Mouse (Mus musculus) C2C12 (cell line): Measurements from ENCODE around the gene Bdnf. TPM values are rescaled to one million over a fixed set of nuclear protein-coding genes. Genes with fewer than 3 reads are reported as not detected.

Source experiments
- H3K27me3 ChIP-seq: one replicate; pipeline ENCODE4 v1.6.1; 2011; ENCODE audit not compliant: control insufficient read depth, insufficient read depth, insufficient read length
- H3K36me3 ChIP-seq: one replicate; pipeline ENCODE4 v1.6.1; 2011; ENCODE audit not compliant: control insufficient read depth, insufficient read depth
- H3K4me3 ChIP-seq: one replicate; pipeline ENCODE4 v1.5.1; 2011; ENCODE audit warnings: mild to moderate bottlenecking, control low read depth; ENCODE audit not compliant: poor library complexity, insufficient read depth, severe bottlenecking
- H3K79me2 ChIP-seq: one replicate; pipeline ENCODE4 v1.6.1; 2011; ENCODE audit not compliant: control insufficient read depth, insufficient read depth
- H3K79me3 ChIP-seq: one replicate; pipeline ENCODE4 v1.6.1; 2011; ENCODE audit warnings: low read depth, control low read depth
- H3ac ChIP-seq: one replicate; pipeline ENCODE3; 2011; ENCODE audit warnings: low read depth; ENCODE audit not compliant: control insufficient read depth, insufficient read length
- CEBPB ChIP-seq: IDR thresholded peaks from one replicate; pipeline ENCODE4 v1.6.1; 2011; ENCODE audit warnings: low read depth, mild to moderate bottlenecking, control low read depth, moderate library complexity
- CTCF ChIP-seq: IDR thresholded peaks from one replicate; pipeline ENCODE4 v1.5.1; 2011; ENCODE audit not compliant: control insufficient read depth, insufficient read depth, insufficient read length
- FOSL1 ChIP-seq: IDR thresholded peaks from one replicate; pipeline ENCODE4 v1.8.0; 2011; ENCODE audit warnings: mild to moderate bottlenecking, low read length; ENCODE audit not compliant: poor library complexity, insufficient read depth, severe bottlenecking
- MAX ChIP-seq: IDR thresholded peaks from one replicate; pipeline ENCODE4 v1.6.1; 2011; ENCODE audit warnings: mild to moderate bottlenecking, control low read depth
- MYOD1 ChIP-seq: IDR thresholded peaks from one replicate; pipeline ENCODE4 v1.6.1; 2011; ENCODE audit warnings: low read depth; ENCODE audit not compliant: control insufficient read depth, insufficient read length
- MYOG ChIP-seq: IDR thresholded peaks from one replicate; pipeline ENCODE4 v1.6.1; 2011; ENCODE audit not compliant: control insufficient read depth, insufficient read length; ENCODE audit errors: extremely low read depth
- USF1 ChIP-seq: IDR thresholded peaks from one replicate; pipeline ENCODE4 v1.6.1; 2011; ENCODE audit warnings: low read depth, mild to moderate bottlenecking, control low read depth, moderate library complexity
- polyA plus RNA-seq: library from polyadenylated mRNA; unstranded; fragments of >200 nt; fragmentation: generic; extraction: Trizol; gene quantifications from one replicate; pipeline ENCODE4 v1.2.1, GENCODE M21; 2012; ENCODE audit warnings: missing spikeins

Bdnf gene
- polyA plus RNA-seq, 1 experiment: 4.5 TPM

- Histone ChIP-seq H3K4me3 (no peak overlapping the region), H3ac (no peak overlapping the region), H3K27me3 (no peaks in the 10 kb centered on the region), H3K79me3 (no peaks in the 10 kb centered on the region), H3K36me3 (no peaks in the 10 kb centered on the region), H3K79me2 (no peaks in the 10 kb centered on the region)
- TF ChIP-seq MAX (no peak), FOSL1 (no peak), MYOG (no peak), USF1 (no peak), CEBPB (no peak), MYOD1 (no peak), CTCF (no peak)
Observed at GRCm38 (mm10) chr2:109734666-109735065, 60.2 kb downstream of the Bdnf start.

- no peaks in the 10 kb centered on the region for H3K79me3 ChIP-seq
- no peak overlapping the region for H3ac ChIP-seq
- H3K27me3 ChIP-seq: no peaks in the 10 kb centered on the region
- no peaks in the 10 kb centered on the region for H3K36me3 ChIP-seq
- no peak for TF ChIP-seq CTCF
- TF ChIP-seq MYOG: no peak
- TF ChIP-seq USF1: no peak
- no peaks in the 10 kb centered on the region for H3K79me2 ChIP-seq
- H3K4me3 ChIP-seq: no peak overlapping the region
Observed at GRCm38 (mm10) chr2:109735347-109735746, 60.8 kb downstream of the Bdnf start.

- TF ChIP-seq CEBPB (no peak), FOSL1 (no peak), MAX (no peak), CTCF (no peak), MYOG (no peak), USF1 (no peak), MYOD1 (no peak)
- no peak overlapping the region for H3ac ChIP-seq
- no peak overlapping the region for H3K4me3 ChIP-seq
- no peaks in the 10 kb centered on the region for H3K36me3 ChIP-seq
- H3K79me2 ChIP-seq: no peaks in the 10 kb centered on the region
- H3K27me3 ChIP-seq: no peaks in the 10 kb centered on the region
- H3K79me3 ChIP-seq: no peaks in the 10 kb centered on the region
Observed at GRCm38 (mm10) chr2:109736306-109736705, 61.8 kb downstream of the Bdnf start.

GRCm38 (mm10) chr2:109738331-109738730 lies 63.8 kb downstream of the Bdnf start:
- no peak for TF ChIP-seq CEBPB
- TF ChIP-seq FOSL1: no peak
- TF ChIP-seq MYOD1: no peak
- TF ChIP-seq CTCF: no peak
- no peak for TF ChIP-seq USF1
- TF ChIP-seq MYOG: no peak
- TF ChIP-seq MAX: no peak
- no peak overlapping the region for H3ac ChIP-seq
- H3K4me3 ChIP-seq: no peak overlapping the region
- H3K36me3 ChIP-seq: no peaks in the 10 kb centered on the region
- no peaks in the 10 kb centered on the region for H3K79me2 ChIP-seq
- H3K79me3 ChIP-seq: no peaks in the 10 kb centered on the region
- H3K27me3 ChIP-seq: no peaks in the 10 kb centered on the region

GRCm38 (mm10) chr2:109743208-109743960 lies 68.9 kb downstream of the Bdnf start:
- no peaks in the 10 kb centered on the region for H3K79me3 ChIP-seq
- TF ChIP-seq CEBPB: no peak
- TF ChIP-seq MYOD1: no peak
- no peak for TF ChIP-seq MYOG
- no peak for TF ChIP-seq CTCF
- TF ChIP-seq MAX: no peak
- no peak for TF ChIP-seq FOSL1
- TF ChIP-seq USF1: no peak

GRCm38 (mm10) chr2:109746223-109746622 lies 71.7 kb downstream of the Bdnf start:
- Histone ChIP-seq H3ac (no peak overlapping the region), H3K4me3 (no peak overlapping the region), H3K27me3 (no peaks in the 10 kb centered on the region), H3K36me3 (no peaks in the 10 kb centered on the region), H3K79me3 (no peaks in the 10 kb centered on the region), H3K79me2 (no peaks in the 10 kb centered on the region)
- TF ChIP-seq CEBPB (no peak), FOSL1 (no peak), MYOG (no peak), MYOD1 (no peak), MAX (no peak), CTCF (no peak), USF1 (no peak)

More at GRCm38 (mm10) chr2:109743208-109743960, 68.9 kb downstream of the Bdnf start:
- Histone ChIP-seq H3K4me3 (no peak overlapping the region), H3K79me2 (no peaks in the 10 kb centered on the region), H3K27me3 (no peaks in the 10 kb centered on the region), H3K36me3 (no peaks in the 10 kb centered on the region), H3ac (no peak overlapping the region)
